Mouse (Mus musculus): ENCODE data around the gene Sh3bgrl.

The Sh3bgrl gene

GRCm38 (mm10) chrX:109131834-109132233 lies 36.7 kb downstream of the Sh3bgrl start:
- DNase-seq (ENCODE audit: low read depth, low spot score): no peak

GRCm38 (mm10) chrX:109132463-109132862 lies 37.3 kb downstream of the Sh3bgrl start:
- no peak for DNase-seq (ENCODE audit: low read depth, low spot score)

DNA sequence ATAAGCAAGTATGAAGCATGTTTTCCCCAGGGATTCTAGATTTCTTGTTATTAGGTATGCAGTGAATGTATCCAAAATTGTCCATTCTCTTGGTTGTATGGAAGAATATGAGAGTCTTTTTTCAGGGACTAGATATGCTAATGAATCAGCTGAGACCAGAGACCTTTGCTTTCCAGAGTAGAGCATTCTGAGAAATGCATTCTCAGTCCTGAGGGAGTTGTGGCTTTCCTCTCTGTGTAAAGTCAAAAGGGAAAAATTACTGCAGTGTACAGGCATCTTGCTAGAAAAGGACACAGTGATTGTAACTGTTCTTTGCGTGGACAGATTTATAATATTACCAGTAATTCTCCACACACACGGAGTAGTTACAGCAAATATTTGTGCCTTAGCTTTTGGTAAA lies 38.3 kb downstream of the Sh3bgrl start:
- DNase-seq (ENCODE audit: low read depth, low spot score): no peak

- DNase-seq (ENCODE audit: low read depth, low spot score): no peak
Observed at GRCm38 (mm10) chrX:109136306-109136705, 41.1 kb downstream of the Sh3bgrl start.

DNA sequence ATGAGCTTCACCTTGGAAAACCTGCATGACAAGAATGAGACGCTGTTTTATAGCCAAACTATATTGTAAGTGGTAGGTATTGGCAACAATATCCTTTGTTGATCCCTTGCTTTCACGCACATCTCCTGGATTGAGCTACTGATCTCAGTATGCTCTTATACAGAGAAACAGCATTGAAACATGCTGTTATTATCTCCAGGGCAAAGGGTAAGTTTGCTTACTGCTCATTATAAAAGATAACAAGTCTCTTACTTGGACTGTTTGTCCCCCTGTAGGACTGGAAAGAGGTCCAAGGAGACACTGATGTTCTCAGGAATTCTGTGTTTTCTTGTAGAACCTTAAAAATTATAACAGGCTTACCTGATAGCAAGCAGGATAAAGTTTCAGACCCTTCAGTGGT lies 41.7 kb downstream of the Sh3bgrl start:
- DNase-seq (ENCODE audit: low read depth, low spot score): no peak

GRCm38 (mm10) chrX:109137295-109137694 lies 42.1 kb downstream of the Sh3bgrl start:
- no peak for DNase-seq (ENCODE audit: low read depth, low spot score)

DNA sequence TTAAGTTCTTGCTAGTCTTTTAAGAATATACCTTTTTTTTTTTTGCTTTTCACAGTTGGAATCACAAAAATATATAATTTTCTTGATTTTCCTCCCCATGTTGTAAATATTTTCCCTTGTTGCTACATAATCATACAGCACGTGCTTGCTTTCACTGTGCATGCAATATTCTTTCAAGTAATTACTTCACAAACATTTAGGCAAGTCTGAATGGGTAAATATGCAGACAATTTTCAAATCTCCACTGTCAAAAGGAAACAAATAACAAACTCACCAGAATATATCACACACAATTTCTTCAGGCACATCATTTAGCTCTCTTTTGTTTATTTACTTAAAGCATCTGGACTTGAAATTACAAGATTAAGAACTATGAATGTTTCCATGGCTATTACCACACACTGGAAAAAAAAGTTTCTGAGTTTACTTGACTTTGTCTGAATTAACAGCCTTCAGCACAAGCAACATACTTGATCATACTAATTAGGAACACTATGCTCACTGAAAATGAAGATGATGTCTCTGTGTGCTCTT lies 46.2 kb downstream of the Sh3bgrl start:
- no peak for DNase-seq (ENCODE audit: low read depth, low spot score)

GRCm38 (mm10) chrX:109142281-109142680 lies 47.1 kb downstream of the Sh3bgrl start:
- DNase-seq (ENCODE audit: low read depth, low spot score): no peak

- DNase-seq (ENCODE audit: low read depth, low spot score): no peak
Observed at GRCm38 (mm10) chrX:109145779-109146178, 50.6 kb downstream of the Sh3bgrl start.

- no peak for DNase-seq (ENCODE audit: low read depth, low spot score)
Observed at GRCm38 (mm10) chrX:109147108-109147507, 51.9 kb downstream of the Sh3bgrl start.

GRCm38 (mm10) chrX:109151228-109151627 lies 56.1 kb downstream of the Sh3bgrl start:
- DNase-seq (ENCODE audit: low read depth, low spot score): no peak

DNA sequence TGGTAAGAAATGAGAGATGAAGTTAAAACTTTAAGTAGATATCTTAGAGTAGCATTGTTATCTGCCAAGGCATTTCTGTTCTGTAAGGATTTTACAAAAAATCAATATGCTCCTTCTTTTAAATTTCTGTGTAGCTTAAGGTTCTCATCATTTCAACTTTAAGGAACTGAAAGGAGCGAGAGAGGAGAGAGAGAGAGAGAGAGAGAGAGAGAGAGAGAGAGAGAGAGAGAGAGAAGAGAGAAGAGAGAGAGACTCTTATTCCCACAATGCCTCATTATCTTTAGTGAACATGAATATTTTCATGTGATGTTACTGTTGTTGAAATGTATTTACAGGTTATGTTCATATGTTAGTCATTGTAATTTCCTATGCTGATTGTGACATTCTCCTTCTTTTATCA lies 65.2 kb downstream of the Sh3bgrl start:
- DNase-seq (ENCODE audit: low read depth, low spot score): no peak

DNA sequence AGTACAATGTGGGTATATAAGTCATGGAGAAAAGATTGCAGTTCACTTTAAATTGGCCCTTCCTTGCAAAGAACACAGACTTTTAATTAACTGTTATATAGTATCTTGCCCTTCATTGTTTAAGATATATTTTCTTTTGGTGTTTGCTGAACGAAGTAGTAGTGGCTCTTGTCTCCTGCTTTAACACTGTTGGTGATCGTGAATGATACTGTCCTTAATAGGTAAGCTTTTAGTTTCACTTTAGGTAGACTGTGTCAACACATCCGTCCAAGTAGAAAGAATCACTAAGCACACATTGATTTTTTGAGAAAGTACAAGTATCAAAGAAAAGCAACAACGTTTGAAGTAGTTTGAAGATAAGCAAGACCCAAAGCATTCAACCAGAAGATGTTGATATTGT lies 65.7 kb downstream of the Sh3bgrl start:
- no peak for DNase-seq (ENCODE audit: low read depth, low spot score)

DNA sequence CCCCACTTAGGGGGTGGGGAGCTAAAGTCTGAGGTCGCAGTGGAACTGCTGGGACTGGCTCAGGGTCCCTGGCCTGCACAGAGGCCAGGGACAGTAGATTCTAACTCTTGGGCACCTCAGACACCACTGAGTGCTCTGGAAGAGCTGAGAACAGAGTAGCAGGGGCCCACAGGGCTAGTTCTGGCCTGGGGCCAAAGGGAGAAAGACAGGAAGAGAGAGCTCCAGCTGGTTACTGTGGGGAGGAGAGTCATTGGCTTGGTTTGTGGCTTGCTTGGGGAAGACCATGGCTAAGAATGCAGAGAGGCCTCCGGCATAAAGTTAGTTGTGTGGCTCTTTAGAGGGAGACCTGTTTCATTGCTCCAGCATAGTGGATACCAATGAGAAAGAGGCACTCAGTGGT lies 79.9 kb downstream of the Sh3bgrl start:
- DNase-seq (ENCODE audit: low read depth, low spot score): no peak

DNA sequence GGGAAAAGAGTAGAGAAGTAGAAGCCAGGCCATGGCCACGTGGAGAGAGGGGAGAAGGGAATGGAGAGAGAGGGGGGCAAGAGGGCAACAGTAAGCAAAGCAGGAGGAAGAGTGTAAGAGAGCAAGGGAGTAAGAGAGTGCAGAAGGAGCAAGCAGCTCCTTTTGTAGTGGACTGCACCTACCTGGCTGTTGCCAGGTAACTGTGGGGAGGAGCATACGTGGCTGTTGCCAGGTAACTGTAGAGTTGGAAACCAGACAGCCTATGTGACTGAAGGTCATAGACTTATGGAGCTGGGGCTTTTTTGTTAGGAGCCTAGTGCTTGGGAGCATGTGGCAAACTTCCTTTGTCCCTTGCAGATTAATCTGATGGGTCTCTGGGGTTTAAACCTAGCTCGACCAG lies 80.3 kb downstream of the Sh3bgrl start:
- no peak for DNase-seq (ENCODE audit: low read depth, low spot score)

DNA sequence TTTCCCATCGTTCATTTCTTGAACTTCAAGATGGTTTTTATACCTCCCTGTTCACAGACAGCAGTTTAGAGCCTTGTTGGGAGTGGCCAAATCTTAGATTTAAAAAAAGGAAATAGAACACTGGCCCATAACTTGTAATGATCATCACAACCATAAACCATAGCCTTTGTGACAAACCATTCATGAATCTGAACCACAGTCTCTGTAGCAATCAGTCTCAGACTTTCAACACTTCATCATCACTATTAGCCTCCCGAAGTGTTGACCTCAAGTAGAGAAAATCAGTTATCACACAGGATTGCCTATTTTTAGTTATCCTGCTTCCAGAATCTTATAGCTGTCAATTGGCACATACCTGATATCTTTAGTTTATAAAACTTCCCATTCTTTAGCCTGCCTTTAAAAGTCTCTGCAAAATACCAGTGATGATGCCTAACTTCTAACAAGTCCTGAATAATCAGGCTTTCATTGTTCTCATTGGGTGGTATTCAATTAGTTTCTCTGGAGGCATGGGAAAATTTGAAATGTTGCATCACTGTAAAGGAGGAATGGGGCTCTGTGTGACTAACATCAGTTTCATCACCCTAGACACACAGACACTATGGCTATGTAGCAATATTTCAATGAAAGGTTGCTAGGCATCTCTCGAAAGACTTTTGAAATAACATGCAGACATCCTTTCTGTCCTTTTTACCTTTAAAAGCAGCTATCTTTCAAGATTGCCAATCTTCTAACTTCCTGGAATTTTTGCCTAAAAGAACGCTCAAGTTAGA lies 89.7 kb downstream of the Sh3bgrl start:
- DNase-seq (ENCODE audit: low read depth, low spot score): no peak

DNA sequence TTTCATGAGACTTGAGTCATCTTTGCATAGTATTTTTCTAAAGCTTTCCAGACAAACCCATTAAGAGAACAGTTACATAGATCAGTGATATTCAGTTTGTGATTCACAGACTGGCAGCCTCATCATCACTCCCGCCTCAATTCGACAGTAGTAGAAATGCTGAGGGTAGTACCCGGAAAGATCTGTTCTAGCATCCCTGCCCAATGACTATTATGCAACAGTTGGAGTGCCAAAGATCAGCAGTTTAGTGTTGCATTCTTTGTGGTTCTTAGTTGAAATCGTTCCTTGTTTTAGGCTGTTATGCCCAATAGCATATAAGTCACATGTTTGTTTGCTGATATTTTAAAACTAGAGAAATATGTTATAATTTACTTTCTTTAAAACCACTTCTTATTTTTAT lies 94.4 kb downstream of the Sh3bgrl start:
- no peak for DNase-seq (ENCODE audit: low read depth, low spot score)

DNA sequence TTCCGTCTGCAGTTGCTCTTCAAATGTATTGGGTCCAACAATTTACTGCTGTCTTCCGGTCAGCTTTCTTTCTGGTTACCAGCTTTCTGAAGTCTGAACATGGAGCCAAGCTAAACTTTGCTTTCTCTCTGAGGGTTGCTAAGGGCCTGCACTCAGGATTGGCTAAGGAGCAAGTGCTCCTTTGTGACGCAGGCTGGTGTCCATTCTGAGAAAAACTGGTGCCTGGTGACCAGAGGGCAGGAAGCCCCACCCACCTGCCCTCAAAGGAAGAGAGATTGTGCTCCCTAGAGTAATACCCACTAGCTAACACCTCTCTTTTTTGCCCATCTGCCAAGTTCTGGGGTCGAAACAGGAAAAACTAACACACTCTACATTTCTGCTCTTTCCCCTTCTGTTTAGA lies 95.8 kb downstream of the Sh3bgrl start:
- peak; percentile 25 for DNase-seq (ENCODE audit: low read depth, low spot score)

DNA sequence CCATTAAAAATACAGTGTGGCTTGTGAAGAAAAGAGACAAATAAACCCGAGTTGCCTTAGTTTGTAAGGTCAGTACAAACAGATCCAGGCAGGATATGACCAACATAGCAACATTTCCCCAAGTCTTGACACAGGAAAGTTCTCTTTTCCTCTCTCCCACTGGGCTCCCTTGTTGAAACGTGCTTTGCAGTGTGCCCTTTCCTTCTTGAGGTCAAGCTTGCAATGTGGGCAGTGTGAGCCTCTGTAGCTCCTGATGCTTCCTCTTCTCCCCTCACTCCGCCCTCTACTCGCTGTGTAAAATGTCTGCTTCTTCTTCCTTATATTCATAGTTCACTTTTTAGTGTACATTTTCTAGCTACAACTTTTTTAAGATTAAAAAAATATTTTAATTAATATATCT lies 96.3 kb downstream of the Sh3bgrl start:
- peak; percentile 10 for DNase-seq (ENCODE audit: low read depth, low spot score)

DNA sequence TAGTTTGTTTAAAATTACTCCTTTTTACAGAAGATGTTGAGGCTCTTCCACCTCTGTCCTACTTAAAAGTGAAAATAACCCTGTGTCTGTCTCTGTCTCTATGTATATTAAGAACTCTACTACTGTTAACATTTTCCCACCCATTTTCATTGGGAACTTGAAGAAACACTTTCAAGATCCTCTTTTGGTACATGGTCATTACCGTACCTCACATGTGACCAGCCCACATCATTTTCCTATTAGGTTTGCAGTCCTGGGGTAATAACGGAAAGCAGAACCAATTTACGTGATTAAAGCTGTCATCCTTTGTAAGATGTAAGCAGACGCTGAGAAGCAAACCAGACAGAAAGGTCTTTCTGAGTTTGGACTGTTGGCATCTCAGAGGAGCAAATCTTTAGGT lies 101.3 kb downstream of the Sh3bgrl start, which contains the start of gene Gm6377:
Gene Gm6377, plus strand, starts transcription at position 289 of the 400 bp plus-strand sequence.
- DNase-seq (ENCODE audit: low read depth, low spot score): peak; percentile 2

DNA sequence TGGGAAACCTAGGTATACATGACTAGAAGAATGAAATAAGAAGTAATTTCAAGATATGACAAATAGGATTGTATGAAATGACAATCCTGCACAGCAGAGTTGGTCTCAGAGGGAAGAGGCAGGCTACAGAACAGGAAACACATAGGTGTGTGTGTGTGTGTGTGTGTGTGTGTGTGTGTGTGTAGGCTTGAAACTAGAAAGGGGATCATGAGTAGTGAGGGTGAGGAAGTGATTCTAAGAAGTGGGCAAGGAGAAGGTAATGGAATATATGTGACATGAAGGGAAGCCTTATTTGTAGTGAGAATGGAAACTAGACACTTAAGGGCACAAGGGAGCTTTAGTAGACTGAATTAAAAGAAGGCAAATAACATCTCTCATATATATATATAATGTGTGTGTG lies 112.7 kb downstream of the Sh3bgrl start:
- DNase-seq (ENCODE audit: low read depth, low spot score): no peak

- no peak for DNase-seq (ENCODE audit: low read depth, low spot score)
Observed at GRCm38 (mm10) chrX:109228720-109229119, 133.6 kb downstream of the Sh3bgrl start.

- DNase-seq (ENCODE audit: low read depth, low spot score): no peak
Observed at GRCm38 (mm10) chrX:109235383-109236036, 140.3 kb downstream of the Sh3bgrl start.
